Mouse (Mus musculus): Measurements from ENCODE around the gene Slc35a2. TPM values are rescaled to one million over a fixed set of nuclear protein-coding genes. Genes with fewer than 3 reads are reported as not detected.
"Not testable (repeated sequence)": the region's sequence is repeated elsewhere in the genome, so short reads cannot be mapped to it uniquely, and the experiment has no call there.

The Slc35a2 gene
- polyA plus RNA-seq, 2 experiments = 6.7 to 13.1 TPM

GRCm38 (mm10) chrX:7898880-7899874 is 15.3 kb downstream of the Slc35a2 start, which contains the start of the genes Pqbp1 and Timm17b:
TSS of gene Pqbp1 (minus strand) at chrX:7899269.
TSS of gene Timm17b (plus strand) at chrX:7899357.
- Histone ChIP-seq H3K4me2 (ENCODE audit: low read depth) (peak within 1 kb of the TSS; percentile 72), H3K27ac (peak within 1 kb of the TSS; percentile 62), H3K36me3 (replicated peaks; ENCODE audit: control insufficient read depth, insufficient read depth, low read depth) (0 out of 2 replicates have a peak, but pooled peaks cover 3% of the 10 kb centered on the region), H3K9me3 (ENCODE audit: control insufficient read depth, low read length) (no peaks in the 10 kb centered on the region), H3K4me3 (ENCODE audit: insufficient read depth in 1 of 2, low read depth in 2 of 2, low read length in 2 of 2) (peak within 1 kb of the TSS; percentile 56 to 78), H3K27me3 (ENCODE audit: control insufficient read depth, insufficient read depth, low read length) (no peaks in the 10 kb centered on the region), H3K4me1 (replicated peaks; ENCODE audit: control insufficient read depth in 2 of 2, insufficient read depth in 2 of 2, low read length in 1 of 2) (peaks cover 0 to 5% of the 10 kb centered on the region in 2 experiments; a peak in 1 of 4 replicates), H3K9ac (replicated peaks) (peak within 1 kb of the TSS; percentile 72)
- 12% methylated on average over 62 of the region's 62 CpGs for WGBS (ENCODE audit: insufficient replicate concordance)
- TF ChIP-seq EP300 (IDR thresholded peaks at IDR 0.05; ENCODE audit: low read depth) = peak; percentile 27; the same call in 1 of the 2 replicates
- no peak for TF ChIP-seq CTCF (IDR thresholded peaks at IDR 0.05; ENCODE audit: low read depth)
- ATAC-seq (ENCODE audit: insufficient read depth) = peak; percentile 98
- DNase-seq (ENCODE audit: low read depth in 3 of 3, low spot score in 3 of 3) = peak; percentile 87 to 89 (median 88)

- no peak for DNase-seq (ENCODE audit: low read depth in 3 of 3, low spot score in 3 of 3)
- Histone ChIP-seq H3K36me3 (replicated peaks; ENCODE audit: control insufficient read depth, insufficient read depth, low read depth) (no peaks in the 10 kb centered on the region), H3K27me3 (ENCODE audit: control insufficient read depth, insufficient read depth, low read length) (no peaks in the 10 kb centered on the region), H3K4me2 (ENCODE audit: low read depth) (no peak overlapping the region), H3K27ac (no peak overlapping the region), H3K4me1 (replicated peaks; ENCODE audit: control insufficient read depth in 2 of 2, insufficient read depth in 2 of 2, low read length in 1 of 2) (no peaks in the 10 kb centered on the region), H3K4me3 (ENCODE audit: insufficient read depth in 1 of 2, low read depth in 2 of 2, low read length in 2 of 2) (no peak overlapping the region), H3K9me3 (ENCODE audit: control insufficient read depth, low read length) (no peaks in the 10 kb centered on the region), H3K9ac (replicated peaks) (no peak overlapping the region)
- ATAC-seq (ENCODE audit: insufficient read depth) = no peak
- TF ChIP-seq CTCF (IDR thresholded peaks at IDR 0.05; ENCODE audit: low read depth) = no peak
- TF ChIP-seq EP300 (IDR thresholded peaks at IDR 0.05; ENCODE audit: low read depth) = no peak
- 74% methylated on average over 5 of the region's 5 CpGs for WGBS (ENCODE audit: insufficient replicate concordance)
These were observed 20.6 kb downstream of the Slc35a2 start for GRCm38 (mm10) chrX:7904441-7904840.

GRCm38 (mm10) chrX:7907735-7908134 is 23.9 kb downstream of the Slc35a2 start, which contains the start of gene Gm10491:
TSS of gene Gm10491 (minus strand) at chrX:7907835.
- 69% methylated on average over 5 of the region's 5 CpGs for WGBS (ENCODE audit: insufficient replicate concordance)
- Histone ChIP-seq H3K4me1 (replicated peaks; ENCODE audit: control insufficient read depth in 2 of 2, insufficient read depth in 2 of 2, low read length in 1 of 2) (no peaks in the 10 kb centered on the region), H3K27ac (no peak within 1 kb of the TSS), H3K9me3 (ENCODE audit: control insufficient read depth, low read length) (no peaks in the 10 kb centered on the region), H3K36me3 (replicated peaks; ENCODE audit: control insufficient read depth, insufficient read depth, low read depth) (no peaks in the 10 kb centered on the region), H3K9ac (replicated peaks) (no peak within 1 kb of the TSS), H3K4me2 (ENCODE audit: low read depth) (no peak within 1 kb of the TSS), H3K4me3 (ENCODE audit: insufficient read depth in 1 of 2, low read depth in 2 of 2, low read length in 2 of 2) (no peak within 1 kb of the TSS), H3K27me3 (ENCODE audit: control insufficient read depth, insufficient read depth, low read length) (no peaks in the 10 kb centered on the region)
- DNase-seq (ENCODE audit: low read depth in 3 of 3, low spot score in 3 of 3) (no peak), ATAC-seq (ENCODE audit: insufficient read depth) (no peak)
- no peak for TF ChIP-seq EP300 (IDR thresholded peaks at IDR 0.05; ENCODE audit: low read depth)
- TF ChIP-seq CTCF (IDR thresholded peaks at IDR 0.05; ENCODE audit: low read depth) = no peak

- H3K4me2 ChIP-seq (ENCODE audit: low read depth); H3K36me3 ChIP-seq (replicated peaks; ENCODE audit: control insufficient read depth, insufficient read depth, low read depth); H3K9ac ChIP-seq (replicated peaks); H3K9me3 ChIP-seq (ENCODE audit: control insufficient read depth, low read length); H3K27me3 ChIP-seq (ENCODE audit: control insufficient read depth, insufficient read depth, low read length); H3K4me3 ChIP-seq (ENCODE audit: insufficient read depth in 1 of 2, low read depth in 2 of 2, low read length in 2 of 2); DNase-seq (ENCODE audit: low read depth in 3 of 3, low spot score in 3 of 3); H3K4me1 ChIP-seq (replicated peaks; ENCODE audit: control insufficient read depth in 2 of 2, insufficient read depth in 2 of 2, low read length in 1 of 2); ATAC-seq (ENCODE audit: insufficient read depth); H3K27ac ChIP-seq: not testable (repeated sequence)
- 75% methylated on average over 4 of the region's 4 CpGs for WGBS (ENCODE audit: insufficient replicate concordance)
These were observed 25.4 kb downstream of the Slc35a2 start, which contains the start of gene Gm10490 for GRCm38 (mm10) chrX:7909242-7909641. TSS of gene Gm10490 (plus strand) at chrX:7909542.

- Histone ChIP-seq H3K9me3 (ENCODE audit: control insufficient read depth, low read length) (no peaks in the 10 kb centered on the region), H3K27me3 (ENCODE audit: control insufficient read depth, insufficient read depth, low read length) (no peaks in the 10 kb centered on the region), H3K36me3 (replicated peaks; ENCODE audit: control insufficient read depth, insufficient read depth, low read depth) (no peaks in the 10 kb centered on the region), H3K4me3 (ENCODE audit: insufficient read depth in 1 of 2, low read depth in 2 of 2, low read length in 2 of 2) (no peak overlapping the region), H3K27ac (no peak overlapping the region), H3K9ac (replicated peaks) (no peak overlapping the region), H3K4me1 (replicated peaks; ENCODE audit: control insufficient read depth in 2 of 2, insufficient read depth in 2 of 2, low read length in 1 of 2) (no peaks in the 10 kb centered on the region), H3K4me2 (ENCODE audit: low read depth) (no peak overlapping the region)
- ATAC-seq (ENCODE audit: insufficient read depth) (no peak), DNase-seq (ENCODE audit: low read depth in 3 of 3, low spot score in 3 of 3) (no peak)
- WGBS (ENCODE audit: insufficient replicate concordance) = 57% methylated on average over 6 of the region's 6 CpGs
- TF ChIP-seq EP300 (IDR thresholded peaks at IDR 0.05; ENCODE audit: low read depth) (no peak), CTCF (IDR thresholded peaks at IDR 0.05; ENCODE audit: low read depth) (no peak)
These were observed 26.6 kb downstream of the Slc35a2 start for GRCm38 (mm10) chrX:7910473-7910872.

Data from liver, embryonic 14.5 days (tissue).